Mouse (Mus musculus) gastrocnemius, postnatal 36 days (tissue): Measurements from ENCODE around the gene Stk39. TPM values are rescaled to one million over a fixed set of nuclear protein-coding genes. Genes with fewer than 3 reads are reported as not detected.

ENCODE experiments used
- DNase-seq, 2 experiments: peaks; one replicate each; pipeline ENCODE4 v3.0.0; 2022
- intact Hi-C: fragments of 180-260 bp; cut with DNase I; formaldehyde crosslinking; loops from one replicate; pipeline ENCODE4 v1.15.1; 2025
- total RNA-seq, 2 experiments: library from RNA; stranded (reverse); gene quantifications; 2 replicates each; pipeline ENCODE4 v1.2.3; 2021

Gene Stk39
- total RNA-seq, 2 experiments from 2014 or later, result 2.5 to 3.8 TPM

GRCm38 (mm10) chr2:68464456-68464855, 7.6 kb downstream of the Stk39 start:
- intact Hi-C loops, result no loop called here

GRCm38 (mm10) chr2:68463801-68464200, 8.3 kb downstream of the Stk39 start:
- DNase-seq, result no peak
- intact Hi-C loops, result no loop called here

More at GRCm38 (mm10) chr2:68464456-68464855, 7.6 kb downstream of the Stk39 start:
- no peak for DNase-seq

- intact Hi-C loops, result no loop called here
- no peak for DNase-seq
Measured at GRCm38 (mm10) chr2:68458115-68458514, 14.0 kb downstream of the Stk39 start.

- DNase-seq, result no peak
- intact Hi-C loops, result no loop called here
Measured at GRCm38 (mm10) chr2:68457455-68458032, 14.5 kb downstream of the Stk39 start.

- intact Hi-C loops, result no loop called here
- DNase-seq, result no peak
Measured at GRCm38 (mm10) chr2:68456899-68457298, 15.2 kb downstream of the Stk39 start.

GRCm38 (mm10) chr2:68452379-68452778, 19.7 kb downstream of the Stk39 start:
- no peak for DNase-seq
- intact Hi-C loops, result no loop called here

GRCm38 (mm10) chr2:68448035-68448434, 24.0 kb downstream of the Stk39 start:
- no peak for DNase-seq
- intact Hi-C loops, result no loop called here

GRCm38 (mm10) chr2:68443141-68443540, 28.9 kb downstream of the Stk39 start:
- intact Hi-C loops, result no loop called here
- no peak for DNase-seq

- no peak for DNase-seq
- intact Hi-C loops, result no loop called here
Measured at GRCm38 (mm10) chr2:68442113-68442717, 29.9 kb downstream of the Stk39 start.

GRCm38 (mm10) chr2:68439614-68440013, 32.5 kb downstream of the Stk39 start:
- intact Hi-C loops, result loop anchor here (10.0 kb wide), 1 partner anchor 1765 kb away; no protein-coding TSS in a partner anchor
- no peak for DNase-seq

- intact Hi-C loops, result loop anchor here (10.0 kb wide), 1 partner anchor 1763 kb away; no protein-coding TSS in a partner anchor
Measured at GRCm38 (mm10) chr2:68437920-68438319, 34.1 kb downstream of the Stk39 start.

GRCm38 (mm10) chr2:68437216-68437615, 34.9 kb downstream of the Stk39 start:
- intact Hi-C loops, result loop anchor here (10.0 kb wide), 1 partner anchor 1762 kb away; no protein-coding TSS in a partner anchor
- no peak for DNase-seq

More at GRCm38 (mm10) chr2:68437920-68438319, 34.1 kb downstream of the Stk39 start:
- no peak for DNase-seq

GRCm38 (mm10) chr2:68436305-68436704, 35.8 kb downstream of the Stk39 start:
- no peak for DNase-seq
- intact Hi-C loops, result loop anchor here (10.0 kb wide), 1 partner anchor 1762 kb away; no protein-coding TSS in a partner anchor

- no peak for DNase-seq
- intact Hi-C loops, result loop anchor here (10.0 kb wide), 1 partner anchor 1761 kb away; no protein-coding TSS in a partner anchor
Measured at GRCm38 (mm10) chr2:68435494-68436255, 36.4 kb downstream of the Stk39 start.

GRCm38 (mm10) chr2:68434997-68435396, 37.1 kb downstream of the Stk39 start:
- no peak for DNase-seq
- intact Hi-C loops, result loop anchor here (10.0 kb wide), 1 partner anchor 1760 kb away; no protein-coding TSS in a partner anchor

- no peak for DNase-seq
- intact Hi-C loops, result loop anchor here (10.0 kb wide), 1 partner anchor 1760 kb away; no protein-coding TSS in a partner anchor
Measured at GRCm38 (mm10) chr2:68434576-68434975, 37.5 kb downstream of the Stk39 start.

- no peak for DNase-seq
- intact Hi-C loops, result loop anchor here (10.0 kb wide), 1 partner anchor 1759 kb away; no protein-coding TSS in a partner anchor
Measured at GRCm38 (mm10) chr2:68433736-68434312, 38.2 kb downstream of the Stk39 start.

GRCm38 (mm10) chr2:68432834-68433233, 39.2 kb downstream of the Stk39 start:
- intact Hi-C loops, result loop anchor here (10.0 kb wide), 1 partner anchor 1758 kb away; no protein-coding TSS in a partner anchor
- DNase-seq, result no peak

GRCm38 (mm10) chr2:68431024-68431962, 40.8 kb downstream of the Stk39 start:
- intact Hi-C loops, result loop anchor here (10.0 kb wide), 1 partner anchor 1756 kb away; no protein-coding TSS in a partner anchor
- no peak for DNase-seq
